Mouse (Mus musculus) adrenal gland, adult 8-10 months (tissue): Measurements from ENCODE around the gene Gm38392. TPM values are rescaled to one million over a fixed set of nuclear protein-coding genes. Genes with fewer than 3 reads are reported as not detected.

ENCODE experiments used
- DNase-seq: peaks from one replicate; pipeline ENCODE4 v3.0.0; 2022
- total RNA-seq, 4 experiments: library from RNA; stranded (reverse); gene quantifications; 2 replicates each; pipeline ENCODE4 v1.2.4; 2022

The Gm38392 gene
- total RNA-seq, 4 experiments from 2014 or later: 1.3 to 3.1 (median 2.3) TPM

GRCm38 (mm10) chr3:88235216-88235615 is 51.8 kb downstream of the Gm38392 start:
- DNase-seq: no peak

- DNase-seq: no peak
Observed at GRCm38 (mm10) chr3:88234041-88234440, 53.0 kb downstream of the Gm38392 start.

GRCm38 (mm10) chr3:88232851-88233649 is 54.0 kb downstream of the Gm38392 start:
- no peak for DNase-seq

- no peak for DNase-seq
Observed at GRCm38 (mm10) chr3:88232301-88232702, 54.7 kb downstream of the Gm38392 start.

- no peak for DNase-seq
Observed at GRCm38 (mm10) chr3:88231061-88231641, 55.9 kb downstream of the Gm38392 start.

- DNase-seq: no peak
Observed at GRCm38 (mm10) chr3:88230262-88231047, 56.6 kb downstream of the Gm38392 start.

GRCm38 (mm10) chr3:88229526-88229925 is 57.5 kb downstream of the Gm38392 start:
- no peak for DNase-seq

- DNase-seq: no peak
Observed at GRCm38 (mm10) chr3:88228906-88229305, 58.1 kb downstream of the Gm38392 start.

- no peak for DNase-seq
Observed at GRCm38 (mm10) chr3:88227976-88228375, 59.0 kb downstream of the Gm38392 start.

- DNase-seq: no peak
Observed at GRCm38 (mm10) chr3:88227260-88227659, 59.8 kb downstream of the Gm38392 start.

GRCm38 (mm10) chr3:88226101-88226845 is 60.7 kb downstream of the Gm38392 start:
- DNase-seq: no peak

- DNase-seq: no peak
Observed at GRCm38 (mm10) chr3:88224929-88225328, 62.1 kb downstream of the Gm38392 start.

- DNase-seq: no peak
Observed at GRCm38 (mm10) chr3:88222446-88222845, 64.6 kb downstream of the Gm38392 start.

GRCm38 (mm10) chr3:88221519-88222390 is 65.3 kb downstream of the Gm38392 start:
- DNase-seq: no peak

GRCm38 (mm10) chr3:88220842-88221241 is 66.2 kb downstream of the Gm38392 start:
- DNase-seq: peak; percentile 50

- DNase-seq: no peak
Observed at GRCm38 (mm10) chr3:88219940-88220339, 67.1 kb downstream of the Gm38392 start.

- DNase-seq: no peak
Observed at GRCm38 (mm10) chr3:88217679-88218078, 69.3 kb downstream of the Gm38392 start.

- no peak for DNase-seq
Observed at GRCm38 (mm10) chr3:88216534-88217326, 70.3 kb downstream of the Gm38392 start.

- no peak for DNase-seq
Observed at GRCm38 (mm10) chr3:88216116-88216515, 70.9 kb downstream of the Gm38392 start.

- no peak for DNase-seq
Observed at GRCm38 (mm10) chr3:88215553-88216004, 71.4 kb downstream of the Gm38392 start.
